Mouse (Mus musculus) forebrain, embryonic 12.5 days (tissue): ENCODE data around the gene Cds1. TPM values are rescaled to one million over a fixed set of nuclear protein-coding genes. Genes with fewer than 3 reads are reported as not detected.

ENCODE experiments used
- ATAC-seq: fragments of 200-750 bp; cut with Nextera tagmentation; 2 replicates; pipeline ENCODE4 v1.8.0; 2017; ENCODE audit warnings: moderate TSS enrichment; ENCODE audit not compliant: low FRiP score
- H3K27ac ChIP-seq: fragments of 300-500 bp; sonication (generic); 2 replicates; pipeline ENCODE4 v1.5.1; 2016; ENCODE audit warnings: mild to moderate bottlenecking
- H3K27me3 ChIP-seq: fragments of 300-500 bp; sonication (generic); 2 replicates; pipeline ENCODE4 v1.6.1; 2016; ENCODE audit warnings: mild to moderate bottlenecking
- H3K36me3 ChIP-seq: fragments of 300-500 bp; sonication (generic); replicated peaks from 2 replicates; pipeline ENCODE4 v1.6.1; 2016; ENCODE audit warnings: mild to moderate bottlenecking
- H3K4me1 ChIP-seq: fragments of 300-500 bp; sonication (generic); 2 replicates; pipeline ENCODE4 v1.6.1; 2016
- H3K4me2 ChIP-seq: fragments of 300-500 bp; sonication (generic); 2 replicates; pipeline ENCODE4 v1.6.1; 2016; ENCODE audit warnings: mild to moderate bottlenecking, moderate library complexity
- H3K4me3 ChIP-seq: fragments of 300-500 bp; sonication (generic); replicated peaks from 2 replicates; pipeline ENCODE4 v1.5.1; 2016; ENCODE audit warnings: mild to moderate bottlenecking
- H3K9ac ChIP-seq: fragments of 300-500 bp; sonication (generic); 2 replicates; pipeline ENCODE4 v1.6.1; 2016; ENCODE audit warnings: mild to moderate bottlenecking
- H3K9me3 ChIP-seq: fragments of 300-500 bp; sonication (generic); 2 replicates; pipeline ENCODE4 v1.6.1; 2016
- WGBS: fragments of 180-500 bp; shearing (Covaris S2); methylation state at CpG from one replicate; pipeline ENCODE4 v1.1.7; 2016; 5-methylcytosine and 5-hydroxymethylcytosine counted together
- polyA plus RNA-seq: library from polyadenylated mRNA; unstranded; fragments of >200 nt; fragmentation: Nextera tagmentation; extraction: Ambion mirVana; gene quantifications from 2 replicates; pipeline ENCODE4 v1.2.1, GENCODE M21; 2016

The Cds1 gene
- 1.2 and 1.5 TPM in 2 replicates for polyA plus RNA-seq

- ATAC-seq: peak; percentile 93
- H3K4me2 ChIP-seq: peak within 1 kb of the TSS; percentile 95
- H3K36me3 ChIP-seq: no peaks in the 10 kb centered on the region
- under 1% methylated on average over 72 of the region's 91 CpGs for WGBS
- peaks cover 9% of the 10 kb centered on the region; the same call in 1 of the 2 replicates for H3K4me1 ChIP-seq
- H3K4me3 ChIP-seq: peak within 1 kb of the TSS; percentile 65
- H3K9me3 ChIP-seq: no peaks in the 10 kb centered on the region
- H3K27me3 ChIP-seq: peaks cover 78% of the 10 kb centered on the region
- peak within 1 kb of the TSS; percentile 65 for H3K9ac ChIP-seq
- no peak within 1 kb of the TSS for H3K27ac ChIP-seq
These were observed at the start of gene Cds1 for GRCm38 (mm10) chr5:101764554-101765347. Gene Cds1 (plus strand): TSS chr5:101765130.

DNA sequence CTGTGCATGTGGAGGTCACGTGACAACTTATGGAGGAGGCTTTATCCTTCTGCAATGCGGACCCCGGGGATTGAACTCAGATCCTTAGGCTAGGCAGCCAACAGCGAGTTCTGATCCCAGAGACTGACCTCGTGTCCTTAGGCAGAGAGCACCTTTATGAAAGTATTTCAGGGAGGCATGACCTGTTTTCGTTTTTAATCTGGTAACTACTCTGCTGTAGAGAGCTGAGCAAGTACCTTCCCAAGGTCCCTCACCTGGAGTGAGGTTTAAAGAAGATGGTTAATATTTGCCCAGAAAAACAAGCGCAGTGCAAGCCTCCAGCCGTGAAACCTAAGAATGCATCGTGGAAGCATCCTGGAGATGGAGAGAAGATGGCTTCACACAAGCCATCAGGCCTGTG is 40.7 kb upstream of the Cds1 start:
- ATAC-seq: no peak
- Histone ChIP-seq H3K36me3 (no peaks in the 10 kb centered on the region), H3K4me2 (no peak overlapping the region), H3K9me3 (no peaks in the 10 kb centered on the region), H3K9ac (no peak overlapping the region), H3K4me1 (no peaks in the 10 kb centered on the region), H3K27ac (no peak overlapping the region), H3K27me3 (no peaks in the 10 kb centered on the region), H3K4me3 (no peak overlapping the region)
- 87% methylated on average over 9 of the region's 9 CpGs for whole genome bisulfite sequencing

DNA sequence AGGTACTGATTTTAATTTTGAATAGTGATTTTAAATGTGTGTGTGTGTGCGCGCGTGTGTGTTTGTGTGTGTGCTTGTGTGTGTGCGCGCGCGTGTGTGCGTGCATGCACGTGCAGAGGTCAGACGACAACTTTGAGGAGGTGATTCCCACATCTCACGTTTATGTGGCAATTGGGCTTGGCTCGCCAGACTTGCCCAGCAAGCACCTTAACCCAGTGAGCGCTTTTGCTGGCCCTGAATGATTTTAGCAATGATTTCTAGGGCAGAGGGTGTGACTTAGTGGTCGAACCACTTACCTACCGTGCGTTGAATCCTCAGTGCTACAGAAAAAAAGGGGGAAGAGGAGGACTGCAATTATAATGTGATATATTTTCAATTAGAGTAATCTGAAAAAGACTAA is 40.2 kb upstream of the Cds1 start:
- ATAC-seq: no peak
- H3K36me3 ChIP-seq: no peaks in the 10 kb centered on the region
- H3K9me3 ChIP-seq: no peaks in the 10 kb centered on the region
- H3K9ac ChIP-seq: no peak overlapping the region
- H3K4me2 ChIP-seq: no peak overlapping the region
- no peak overlapping the region for H3K4me3 ChIP-seq
- WGBS: 93% methylated on average over 16 of the region's 16 CpGs
- no peaks in the 10 kb centered on the region for H3K4me1 ChIP-seq
- no peaks in the 10 kb centered on the region for H3K27me3 ChIP-seq
- H3K27ac ChIP-seq: no peak overlapping the region

DNA sequence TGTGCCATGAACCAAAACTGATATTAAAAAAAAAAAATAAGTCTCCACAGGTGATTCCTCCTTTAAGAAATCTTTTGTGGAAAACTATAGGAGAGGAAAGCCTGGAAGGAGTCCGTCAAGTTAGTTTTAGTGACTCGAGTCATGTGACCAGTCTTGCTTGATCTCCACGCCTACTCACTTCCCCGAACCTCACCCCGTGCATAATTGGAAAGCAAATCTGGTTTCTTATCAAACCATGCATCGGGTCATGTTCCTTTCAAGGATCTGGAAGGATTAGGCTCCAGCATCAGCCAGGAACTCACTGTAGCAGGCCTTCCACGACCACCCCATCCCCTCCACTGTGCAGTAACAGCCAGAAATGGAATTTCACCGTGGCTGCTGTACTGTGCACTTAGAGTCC is 39.2 kb upstream of the Cds1 start:
- 85% methylated on average over 8 of the region's 8 CpGs for WGBS
- no peaks in the 10 kb centered on the region for H3K27me3 ChIP-seq
- H3K36me3 ChIP-seq: no peaks in the 10 kb centered on the region
- H3K9ac ChIP-seq: no peak overlapping the region
- H3K4me3 ChIP-seq: no peak overlapping the region
- H3K4me1 ChIP-seq: no peaks in the 10 kb centered on the region
- H3K4me2 ChIP-seq: no peak overlapping the region
- H3K9me3 ChIP-seq: no peaks in the 10 kb centered on the region
- ATAC-seq: no peak
- no peak overlapping the region for H3K27ac ChIP-seq

- Histone ChIP-seq H3K27me3 (no peaks in the 10 kb centered on the region), H3K36me3 (no peaks in the 10 kb centered on the region), H3K4me1 (no peaks in the 10 kb centered on the region), H3K4me3 (no peak overlapping the region), H3K4me2 (no peak overlapping the region), H3K9ac (no peak overlapping the region), H3K27ac (no peak overlapping the region), H3K9me3 (no peaks in the 10 kb centered on the region)
- WGBS: 83% methylated on average over 6 of the region's 6 CpGs
- ATAC-seq: no peak
These were observed 38.6 kb upstream of the Cds1 start for GRCm38 (mm10) chr5:101726371-101726770.

DNA sequence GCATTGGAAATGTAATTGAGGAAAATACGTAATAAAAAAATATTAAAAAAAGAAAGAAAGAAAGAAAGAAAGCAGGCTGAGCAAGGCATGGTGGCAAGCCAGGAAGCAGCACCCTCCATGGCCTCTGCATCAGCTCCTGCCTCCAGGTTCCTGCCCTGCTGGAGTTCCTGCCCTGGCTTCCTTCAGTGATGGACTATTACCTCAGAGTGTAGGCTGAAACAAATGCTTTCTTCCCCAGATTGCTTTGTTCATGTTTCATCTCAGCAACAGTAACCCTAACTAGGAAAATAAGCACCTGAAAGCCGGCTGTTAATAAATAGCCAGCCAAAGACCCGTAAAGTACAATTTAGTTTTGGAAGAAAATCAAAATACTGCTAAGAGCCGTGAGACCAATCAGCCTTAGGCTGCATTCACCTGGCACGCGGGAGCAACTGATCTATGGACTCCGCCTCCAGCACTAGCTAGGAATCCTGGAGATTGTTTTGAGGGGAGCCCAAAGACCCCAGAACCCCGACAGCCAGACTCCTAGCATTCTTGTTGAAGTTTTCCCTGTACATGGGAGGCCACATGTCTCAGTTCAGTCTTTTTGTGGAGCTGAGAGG is 36.5 kb upstream of the Cds1 start:
- no peak overlapping the region for H3K9ac ChIP-seq
- H3K4me1 ChIP-seq: no peaks in the 10 kb centered on the region
- H3K36me3 ChIP-seq: no peaks in the 10 kb centered on the region
- H3K27me3 ChIP-seq: no peaks in the 10 kb centered on the region
- no peak for ATAC-seq
- WGBS: 84% methylated on average over 8 of the region's 8 CpGs
- no peaks in the 10 kb centered on the region for H3K9me3 ChIP-seq
- no peak overlapping the region for H3K27ac ChIP-seq
- no peak overlapping the region for H3K4me3 ChIP-seq
- H3K4me2 ChIP-seq: no peak overlapping the region

DNA sequence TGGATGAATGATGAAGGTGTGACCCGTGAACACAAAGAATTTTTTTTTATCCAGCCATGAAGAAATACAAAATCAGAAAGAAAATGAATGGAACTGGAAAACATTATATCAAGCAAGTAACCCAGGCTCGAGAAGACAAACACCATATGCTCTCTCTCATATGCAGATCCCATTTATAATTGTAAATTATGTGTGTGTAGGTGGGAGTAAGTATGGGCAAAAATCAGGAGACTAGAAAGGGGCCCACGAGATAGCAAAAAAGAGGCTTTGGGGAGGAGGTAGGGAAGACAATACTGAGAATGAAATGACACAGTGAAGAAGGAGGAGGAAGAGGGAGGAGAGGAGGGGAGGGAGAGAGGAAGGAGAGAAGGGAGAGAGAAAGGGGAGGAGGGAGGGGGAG is 27.6 kb upstream of the Cds1 start:
- 81% methylated on average over 3 of the region's 3 CpGs for WGBS
- Histone ChIP-seq H3K27ac (no peak overlapping the region), H3K4me3 (no peak overlapping the region), H3K27me3 (no peaks in the 10 kb centered on the region), H3K36me3 (no peaks in the 10 kb centered on the region), H3K9me3 (no peaks in the 10 kb centered on the region), H3K9ac (no peak overlapping the region), H3K4me2 (no peak overlapping the region), H3K4me1 (no peaks in the 10 kb centered on the region)
- ATAC-seq: no peak

DNA sequence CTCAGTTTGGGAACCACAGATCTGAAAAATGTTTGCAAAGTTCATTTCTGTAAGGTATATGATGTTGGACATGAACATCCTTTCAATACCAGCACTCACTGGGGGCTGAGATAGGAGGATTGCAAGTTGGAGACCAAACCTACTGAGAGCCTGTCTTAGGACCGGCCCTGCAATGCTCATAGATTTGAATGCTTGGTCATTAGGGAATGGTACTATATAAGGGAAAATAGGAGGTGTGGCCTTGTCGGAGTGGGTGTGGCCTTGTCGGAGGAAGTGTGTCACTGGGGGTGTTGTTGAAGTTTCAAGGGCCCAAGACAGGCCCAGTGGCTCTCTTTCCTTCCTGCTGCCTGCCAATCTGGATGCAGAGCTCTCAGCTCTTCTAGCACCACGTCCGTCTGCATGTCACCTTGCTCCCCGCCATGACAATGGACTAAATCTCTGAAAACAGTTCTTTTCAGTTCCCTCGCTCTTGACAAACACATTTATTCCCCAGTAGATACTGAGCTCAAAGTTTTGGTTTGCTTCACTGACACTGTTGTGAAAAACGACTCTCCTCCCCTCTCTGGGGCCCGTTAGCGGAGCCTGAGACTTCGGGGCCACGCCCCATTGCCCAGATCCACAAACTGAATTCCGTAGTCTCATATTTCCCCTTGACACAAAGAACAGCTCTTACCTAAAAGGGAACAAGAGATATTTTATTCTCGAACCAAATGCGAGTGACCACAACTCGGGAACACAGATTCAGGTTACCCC is 24.3 kb upstream of the Cds1 start:
- Histone ChIP-seq H3K9ac (no peak overlapping the region), H3K4me3 (no peak overlapping the region), H3K4me2 (no peak overlapping the region), H3K36me3 (no peaks in the 10 kb centered on the region), H3K27me3 (no peaks in the 10 kb centered on the region), H3K4me1 (no peaks in the 10 kb centered on the region), H3K27ac (no peak overlapping the region), H3K9me3 (no peaks in the 10 kb centered on the region)
- 89% methylated on average over 16 of the region's 16 CpGs for WGBS
- no peak for ATAC-seq

- WGBS: 93% methylated on average over 4 of the region's 4 CpGs
- H3K4me1 ChIP-seq: no peaks in the 10 kb centered on the region
- no peaks in the 10 kb centered on the region for H3K27me3 ChIP-seq
- H3K9me3 ChIP-seq: no peaks in the 10 kb centered on the region
- H3K4me2 ChIP-seq: no peak overlapping the region
- no peak overlapping the region for H3K9ac ChIP-seq
- H3K27ac ChIP-seq: no peak overlapping the region
- H3K36me3 ChIP-seq: no peaks in the 10 kb centered on the region
- H3K4me3 ChIP-seq: no peak overlapping the region
- ATAC-seq: no peak
These were observed 23.7 kb upstream of the Cds1 start for GRCm38 (mm10) chr5:101741224-101741591.

DNA sequence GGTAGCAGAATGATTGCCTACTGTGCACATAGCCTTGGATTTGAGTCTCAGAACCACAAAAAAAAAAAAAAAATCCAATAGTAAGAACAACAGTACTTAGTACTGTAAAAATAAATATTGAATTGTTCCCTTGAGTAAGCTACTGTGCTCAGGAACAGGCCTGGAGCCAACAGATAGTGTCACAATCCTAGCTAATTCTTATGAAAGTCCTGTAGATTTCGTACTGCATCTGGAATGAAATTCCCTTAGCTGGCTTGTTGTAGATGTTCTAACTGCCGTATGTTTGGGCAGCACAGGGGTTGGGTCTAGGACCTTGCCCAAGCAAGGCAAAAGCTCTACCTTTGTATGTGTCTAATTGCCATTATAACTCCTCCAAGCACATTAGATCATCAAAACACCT is 22.9 kb upstream of the Cds1 start:
- Histone ChIP-seq H3K27me3 (no peaks in the 10 kb centered on the region), H3K36me3 (no peaks in the 10 kb centered on the region), H3K9me3 (no peaks in the 10 kb centered on the region), H3K4me2 (no peak overlapping the region), H3K4me1 (no peaks in the 10 kb centered on the region), H3K27ac (no peak overlapping the region), H3K9ac (no peak overlapping the region), H3K4me3 (no peak overlapping the region)
- ATAC-seq: no peak
- 90% methylated on average over 2 of the region's 2 CpGs for WGBS

- no peak for ATAC-seq
- no peaks in the 10 kb centered on the region for H3K9me3 ChIP-seq
These were observed 22.5 kb upstream of the Cds1 start for GRCm38 (mm10) chr5:101742425-101742824.

DNA sequence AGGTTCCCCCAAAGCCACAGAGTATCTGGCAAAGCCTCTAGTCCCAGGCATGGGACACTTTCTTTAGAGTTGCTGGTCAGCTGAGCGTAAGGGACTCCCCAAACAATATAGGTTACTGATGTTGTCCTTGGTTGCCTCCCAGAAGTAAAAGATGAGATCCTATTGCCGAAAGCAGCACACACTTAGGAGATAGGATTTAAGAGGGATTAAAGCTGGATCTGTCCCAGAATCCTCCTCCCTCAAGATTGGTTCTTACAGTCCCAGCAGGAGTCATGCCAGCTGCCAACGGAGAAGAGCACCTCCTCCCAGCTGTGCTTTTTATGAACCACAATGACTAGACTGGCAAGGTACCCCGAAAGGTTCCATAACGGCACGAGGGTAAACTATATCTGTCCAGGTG is 20.0 kb upstream of the Cds1 start:
- no peak for ATAC-seq
- no peak overlapping the region for H3K4me2 ChIP-seq
- no peak overlapping the region for H3K9ac ChIP-seq
- no peak overlapping the region for H3K4me3 ChIP-seq
- no peaks in the 10 kb centered on the region for H3K27me3 ChIP-seq
- no peaks in the 10 kb centered on the region for H3K4me1 ChIP-seq
- no peaks in the 10 kb centered on the region for H3K9me3 ChIP-seq
- no peaks in the 10 kb centered on the region for H3K36me3 ChIP-seq
- 77% methylated on average over 6 of the region's 6 CpGs for WGBS
- no peak overlapping the region for H3K27ac ChIP-seq

More at GRCm38 (mm10) chr5:101742425-101742824, 22.5 kb upstream of the Cds1 start:
- Histone ChIP-seq H3K27ac (no peak overlapping the region), H3K4me1 (no peaks in the 10 kb centered on the region), H3K9ac (no peak overlapping the region), H3K4me3 (no peak overlapping the region), H3K36me3 (no peaks in the 10 kb centered on the region), H3K4me2 (no peak overlapping the region), H3K27me3 (no peaks in the 10 kb centered on the region)
- 94% methylated on average over 8 of the region's 8 CpGs for WGBS
